Mouse (Mus musculus) heart, adult 2 months (tissue): ENCODE data around the gene Doc2b.

Source experiments
- CTCF ChIP-seq: fragments of 200-600 bp; IDR thresholded peaks from 2 replicates; pipeline ENCODE4 v1.8.1; 2022; ENCODE audit warnings: antibody characterized with exemption, mild to moderate bottlenecking, moderate library complexity
- EP300 ChIP-seq: fragments of 200-500 bp; IDR thresholded peaks from 2 replicates; pipeline ENCODE4 v1.6.1; 2011; ENCODE audit warnings: low read depth, low read length, control low read depth; ENCODE audit not compliant: insufficient read depth

GRCm38 (mm10) chr11:75810526-75810925, 14.7 kb upstream of the Doc2b start:
- no peak for TF ChIP-seq CTCF
- no peak for TF ChIP-seq EP300
